In the genomic region with DNA sequence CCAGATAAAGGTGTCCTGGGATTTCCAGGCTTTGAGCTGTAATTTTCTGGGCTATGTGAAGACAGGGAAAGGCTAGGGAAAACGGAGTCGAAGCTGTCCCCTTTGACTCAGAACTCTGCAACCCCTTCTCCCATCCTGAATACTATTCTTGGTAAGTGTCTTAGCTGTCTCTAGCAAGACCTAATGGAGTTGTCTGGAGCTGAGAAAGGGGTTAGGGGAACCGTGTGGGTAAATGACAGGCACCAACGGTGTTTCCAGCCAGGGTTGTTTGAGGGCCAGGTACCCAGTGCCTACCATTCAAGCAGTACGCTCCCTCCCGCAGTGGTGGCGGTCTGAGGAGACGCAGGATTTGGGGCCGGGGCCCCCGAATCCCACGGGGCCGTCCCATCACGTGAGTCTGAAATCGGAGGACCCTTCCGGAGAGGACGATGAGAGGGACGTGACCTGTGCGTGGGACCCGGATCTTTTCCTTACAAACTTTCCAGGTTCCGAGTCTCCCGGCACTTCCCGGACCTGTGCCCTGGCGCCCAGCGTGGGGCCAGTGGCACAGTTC, we compare ENCODE assay signal across 8 mouse cellular contexts. TPM values are rescaled to one million over a fixed set of nuclear protein-coding genes. Genes with fewer than 3 reads are reported as not detected.
DNase-seq lines count a peak whose midpoint lies in the region; ATAC-seq and TF ChIP-seq lines count a peak whose summit lies in the region.

No protein-coding gene starts in this region.

- H3K4me2 ChIP-seq in heart, embryonic 13.5 days: peak overlapping the region; percentile 97

- peaks cover 17% of the 10 kb centered on the region for H3K4me1 ChIP-seq in heart, embryonic 13.5 days
- H3K4me1 ChIP-seq in G1E (ENCODE audit: insufficient read depth, low read depth, low read length): peaks cover 70% of the 10 kb centered on the region
- H3K4me1 ChIP-seq in hindbrain, embryonic 10.5 days (replicated peaks): peaks cover 16% of the 10 kb centered on the region

- ATAC-seq in heart, embryonic 13.5 days (ENCODE audit: extremely low read depth, insufficient number of reproducible peaks, low FRiP score, low TSS enrichment): no peak
- no peak for ATAC-seq in G1E (ENCODE audit: extremely low read depth, insufficient number of reproducible peaks, low FRiP score, poor library complexity, severe bottlenecking)
- ATAC-seq in megakaryocyte, adult 5-6 weeks (ENCODE audit: poor library complexity, severe bottlenecking): peak; percentile 1; the same call in 1 of the 2 replicates
- no peak for ATAC-seq in cerebellum, adult (ENCODE audit: insufficient number of reproducible peaks, low FRiP score, low TSS enrichment)

- no peaks in the 10 kb centered on the region for H3K36me3 ChIP-seq in heart, embryonic 13.5 days
- H3K36me3 ChIP-seq in G1E (replicated peaks): peaks cover 50% of the 10 kb centered on the region
- H3K36me3 ChIP-seq in hindbrain, embryonic 10.5 days: no peaks in the 10 kb centered on the region

- H3K9ac ChIP-seq in heart, embryonic 13.5 days: peak overlapping the region; percentile 87

- DNase-seq in heart, adult 11 months: no peak
- no peak for DNase-seq in G1E (ENCODE audit: low spot score)
- DNase-seq in hindbrain, embryonic 10.5 days (ENCODE audit: low spot score): no peak
- no peak for DNase-seq in layer of hippocampus, postnatal 14 days (ENCODE audit: low spot score in 2 of 2)
- DNase-seq in adrenal gland, adult 18-20 months (ENCODE audit: low spot score in 2 of 2): no peak

- H3K4me3 ChIP-seq in heart, embryonic 13.5 days: peak overlapping the region; percentile 73
- H3K4me3 ChIP-seq in G1E (ENCODE audit: low read depth, low read length): peak overlapping the region; percentile 84
- peak overlapping the region; percentile 71 for H3K4me3 ChIP-seq in hindbrain, embryonic 10.5 days

- peaks cover 22% of the 10 kb centered on the region for H3K27me3 ChIP-seq in heart, embryonic 13.5 days (replicated peaks)
- H3K27me3 ChIP-seq in G1E (ENCODE audit: insufficient read depth, low read length): no peaks in the 10 kb centered on the region
- peaks cover 50% of the 10 kb centered on the region for H3K27me3 ChIP-seq in hindbrain, embryonic 10.5 days (ENCODE audit: insufficient read depth, poor library complexity, severe bottlenecking)

- H3K9me3 ChIP-seq in heart, embryonic 13.5 days: no peaks in the 10 kb centered on the region
- no peaks in the 10 kb centered on the region for H3K9me3 ChIP-seq in G1E (replicated peaks)
- H3K9me3 ChIP-seq in hindbrain, embryonic 10.5 days: no peaks in the 10 kb centered on the region

- WGBS in heart, embryonic 13.5 days: 4% methylated on average over 24 of the region's 24 CpGs
- WGBS in hindbrain, embryonic 10.5 days: 3% methylated on average over 24 of the region's 24 CpGs

- no peak for TF ChIP-seq CTCF in G1E (IDR thresholded peaks at IDR 0.05; ENCODE audit: low read depth, low read length)

- H3K27ac ChIP-seq in heart, embryonic 13.5 days (replicated peaks): peak overlapping the region; percentile 62; the same call in 1 of the 2 replicates
- peak overlapping the region; percentile 89 for H3K27ac ChIP-seq in hindbrain, embryonic 10.5 days

RNA-seq across cellular contexts. Expression of gene Klf1, which starts 0.7 kb away (rescaled TPM):
- 4.9 and 15.6 TPM in 2 replicates for polyA plus RNA-seq in heart, embryonic 13.5 days (2015; fragmentation: Nextera tagmentation; extraction: Ambion mirVana)
- total RNA-seq in G1E (2014; fragmentation: Nextera tagmentation): 69.9 and 75.0 TPM in 2 replicates
- 51.5 and 56.1 TPM in 2 replicates for total RNA-seq in G1E (2017)
- 193 and 253 TPM in 2 replicates for polyA plus RNA-seq in G1E (2012)
- 18.2 and 21.5 TPM in 2 replicates for polyA plus RNA-seq in hindbrain, embryonic 10.5 days (2016; fragmentation: Nextera tagmentation; extraction: Ambion mirVana)
- 2.0 and 5.2 TPM in 2 replicates for total RNA-seq in megakaryocyte, adult 5-6 weeks (2015)
- total RNA-seq in megakaryocyte, adult 5-6 weeks (2017): 1.8 and 8.7 TPM in 2 replicates
- total RNA-seq in layer of hippocampus, postnatal 14 days (2021): not detected
- not detected for total RNA-seq in adrenal gland, adult 18-20 months (2021)

RNA-seq across cellular contexts. Expression of gene Dnase2a, which starts 5.9 kb away (rescaled TPM):
- polyA plus RNA-seq in heart, embryonic 13.5 days (2015; fragmentation: Nextera tagmentation; extraction: Ambion mirVana): 5.3 and 5.9 TPM in 2 replicates
- total RNA-seq in G1E (2014; fragmentation: Nextera tagmentation) (116 and 118 TPM in 2 replicates), G1E (2017) (147 and 170 TPM in 2 replicates)
- polyA plus RNA-seq in G1E (2012): 40.2 and 75.0 TPM in 2 replicates
- polyA plus RNA-seq in hindbrain, embryonic 10.5 days (2016; fragmentation: Nextera tagmentation; extraction: Ambion mirVana): 5.8 and 6.6 TPM in 2 replicates
- 15.2 and 30.1 TPM in 2 replicates for total RNA-seq in megakaryocyte, adult 5-6 weeks (2015)
- 27.4 and 39.0 TPM in 2 replicates for total RNA-seq in megakaryocyte, adult 5-6 weeks (2017)
- total RNA-seq in layer of hippocampus, postnatal 14 days (2021): 1 to 10 TPM; 4.0 TPM
- total RNA-seq in adrenal gland, adult 18-20 months (2021): 10 to 100 TPM; 11.2 to 12.5 TPM

RNA-seq across cellular contexts. Expression of gene Gcdh, which starts 8.7 kb away (rescaled TPM):
- 31.0 and 37.5 TPM in 2 replicates for polyA plus RNA-seq in heart, embryonic 13.5 days (2015; fragmentation: Nextera tagmentation; extraction: Ambion mirVana)
- total RNA-seq in G1E (2014; fragmentation: Nextera tagmentation) (17.7 and 26.6 TPM in 2 replicates), G1E (2017) (35.2 and 45.8 TPM in 2 replicates)
- 66.4 and 69.8 TPM in 2 replicates for polyA plus RNA-seq in G1E (2012)
- 35.5 and 43.4 TPM in 2 replicates for polyA plus RNA-seq in hindbrain, embryonic 10.5 days (2016; fragmentation: Nextera tagmentation; extraction: Ambion mirVana)
- total RNA-seq in megakaryocyte, adult 5-6 weeks (2015): 7.4 and 8.8 TPM in 2 replicates
- 9.7 and 11.9 TPM in 2 replicates for total RNA-seq in megakaryocyte, adult 5-6 weeks (2017)
- total RNA-seq in layer of hippocampus, postnatal 14 days (2021): 10 to 100 TPM; 35.0 to 35.6 TPM
- 10 to 100 TPM; 52.4 to 56.5 TPM for total RNA-seq in adrenal gland, adult 18-20 months (2021)

RNA-seq across cellular contexts. Expression of gene Syce2, which starts 30.5 kb away (rescaled TPM):
- polyA plus RNA-seq in heart, embryonic 13.5 days (2015; fragmentation: Nextera tagmentation; extraction: Ambion mirVana): 37.2 and 38.5 TPM in 2 replicates
- total RNA-seq in G1E (2014; fragmentation: Nextera tagmentation) (370 and 371 TPM in 2 replicates), G1E (2017) (319 and 358 TPM in 2 replicates)
- 261 and 336 TPM in 2 replicates for polyA plus RNA-seq in G1E (2012)
- 61.5 and 67.1 TPM in 2 replicates for polyA plus RNA-seq in hindbrain, embryonic 10.5 days (2016; fragmentation: Nextera tagmentation; extraction: Ambion mirVana)
- 67.7 and 97.1 TPM in 2 replicates for total RNA-seq in megakaryocyte, adult 5-6 weeks (2015)
- total RNA-seq in megakaryocyte, adult 5-6 weeks (2017): 46.2 and 47.5 TPM in 2 replicates
- 10 to 100 TPM; 21.4 to 24.5 TPM for total RNA-seq in layer of hippocampus, postnatal 14 days (2021)
- total RNA-seq in adrenal gland, adult 18-20 months (2021): 1 to 10 TPM; 6.9 to 9.4 TPM

RNA-seq across cellular contexts. Expression of gene Mast1, which starts 34.7 kb away (rescaled TPM):
- 0.11 and 0.19 TPM in 2 replicates for polyA plus RNA-seq in heart, embryonic 13.5 days (2015; fragmentation: Nextera tagmentation; extraction: Ambion mirVana)
- total RNA-seq in G1E (2014; fragmentation: Nextera tagmentation): not detected in 2 replicates
- 0.23 and 0.27 TPM in 2 replicates for total RNA-seq in G1E (2017)
- polyA plus RNA-seq in G1E (2012): 0.16 and 0.25 TPM in 2 replicates
- polyA plus RNA-seq in hindbrain, embryonic 10.5 days (2016; fragmentation: Nextera tagmentation; extraction: Ambion mirVana): 5.0 and 12.7 TPM in 2 replicates
- total RNA-seq in megakaryocyte, adult 5-6 weeks (2015): 0.02 TPM in 1 of 2 replicates, not detected in the other
- total RNA-seq in megakaryocyte, adult 5-6 weeks (2017): 0.07 and 0.08 TPM in 2 replicates
- total RNA-seq in layer of hippocampus, postnatal 14 days (2021): 100 to 1,000 TPM; 127 to 140 TPM
- 1 to 10 TPM; 2.1 to 3.1 TPM for total RNA-seq in adrenal gland, adult 18-20 months (2021)

Comparison
In these comparisons a context has a peak if more than half of its experiments do, and no peak if none do; other contexts are left out.
1. RNA of gene Klf1, which starts 0.7 kb away (total RNA-seq): 51.5 to 75.0 TPM in G1E; 1.8 to 8.7 TPM in megakaryocyte, adult 5-6 weeks, not detected in layer of hippocampus, postnatal 14 days and not detected in adrenal gland, adult 18-20 months; every median in the first group is over 4 times any median in the second.
2. Peak in every context shown above with its lines, with median percentiles within 50 percentile points of each other: H3K4me3 ChIP-seq.